Mouse (Mus musculus) c-Kit-negative CD71-positive TER-119-positive erythroid progenitor cells, embryonic 14.5 days (primary cell): Measurements from ENCODE around the gene Sik3.
"Not testable (repeated sequence)": the region's sequence is repeated elsewhere in the genome, so short reads cannot be mapped to it uniquely, and the experiment has no call there.

ENCODE experiments used
- DNase-seq: peaks from one replicate; pipeline ENCODE4 v3.0.0-alpha.2; 2013; ENCODE audit warnings: low read depth, low spot score

Gene Sik3

GRCm38 (mm10) chr9:46150890-46151703, 138.5 kb downstream of the Sik3 start:
- no peak for DNase-seq

DNA sequence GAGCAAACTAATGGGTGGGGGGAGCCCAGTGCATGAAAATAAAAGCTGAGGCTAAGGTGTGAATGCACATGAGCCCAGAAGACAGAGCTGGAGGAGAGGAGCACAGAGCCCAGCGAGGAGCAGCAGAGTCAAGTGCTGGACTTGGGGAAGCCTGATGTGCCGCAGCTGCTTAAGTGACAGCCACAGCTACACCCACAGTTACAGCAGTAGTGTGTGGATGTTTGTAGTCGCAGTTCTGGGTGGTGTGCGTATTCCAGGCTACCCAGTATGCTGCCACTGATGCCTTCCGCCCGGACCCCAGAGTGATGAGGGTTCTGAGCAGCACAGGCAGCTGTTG, 139.1 kb downstream of the Sik3 start:
- DNase-seq: no peak

GRCm38 (mm10) chr9:46152067-46153015, 139.7 kb downstream of the Sik3 start:
- no peak for DNase-seq

DNA sequence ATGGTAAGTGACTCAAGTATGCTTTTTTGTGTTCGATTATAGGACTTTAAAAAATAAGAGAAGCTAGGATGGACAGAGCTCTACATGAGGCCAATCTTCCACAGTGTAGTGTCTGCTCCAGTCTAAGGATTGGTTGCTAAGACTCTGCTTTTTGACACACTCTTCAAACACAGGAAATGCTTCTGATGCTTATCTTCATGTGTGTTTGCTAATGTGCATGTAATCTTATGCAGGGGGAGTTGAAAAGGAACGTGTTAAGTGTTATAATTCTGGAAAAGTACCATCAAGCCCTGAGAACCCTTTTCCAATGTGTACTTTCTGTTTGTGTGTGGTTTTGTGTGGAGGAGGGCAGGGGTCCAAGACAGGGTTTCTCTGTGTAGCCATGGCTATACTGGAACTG, 141.8 kb downstream of the Sik3 start:
- no peak for DNase-seq

- DNase-seq: no peak
Observed at GRCm38 (mm10) chr9:46155026-46155425, 142.4 kb downstream of the Sik3 start.

DNA sequence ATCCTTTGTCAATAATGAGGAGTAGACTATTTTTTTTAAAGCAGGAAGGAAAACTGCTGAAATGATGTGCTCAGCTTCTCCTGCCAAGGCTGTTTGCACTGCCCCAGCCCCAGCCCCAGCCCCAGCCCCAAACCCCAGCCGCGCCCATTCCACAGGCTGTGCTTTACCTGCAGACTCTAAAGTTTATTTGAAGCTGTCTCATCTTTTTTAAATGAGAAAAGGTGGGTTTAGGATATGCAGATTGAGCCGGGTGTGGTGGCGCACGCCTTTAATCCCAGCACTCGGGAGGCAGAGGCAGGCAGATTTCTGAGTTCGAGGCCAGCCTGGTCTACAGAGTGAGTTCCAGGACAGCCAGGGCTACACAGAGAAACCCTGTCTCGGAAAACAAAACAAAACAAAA, 143.2 kb downstream of the Sik3 start:
- DNase-seq: not testable (repeated sequence)

DNA sequence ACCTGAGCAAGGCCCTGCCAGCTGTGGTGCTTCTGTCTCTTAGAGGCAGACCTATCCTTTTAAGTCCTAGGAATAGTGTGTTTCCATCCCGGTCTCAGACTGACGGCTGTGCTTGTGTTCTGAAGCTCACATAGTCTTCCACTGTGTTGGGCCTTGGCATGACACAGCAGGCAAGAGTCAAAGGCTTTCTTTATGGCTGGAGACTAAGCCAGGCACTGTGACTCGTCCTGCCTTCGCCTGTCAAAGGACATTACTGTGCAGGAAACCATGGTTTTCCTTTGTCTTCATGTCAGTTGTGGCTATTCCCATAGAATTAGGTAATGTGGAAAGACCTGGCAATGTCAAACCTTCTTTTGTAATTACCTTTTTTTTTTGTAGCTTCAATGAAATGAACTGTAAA, 144.1 kb downstream of the Sik3 start:
- no peak for DNase-seq

DNA sequence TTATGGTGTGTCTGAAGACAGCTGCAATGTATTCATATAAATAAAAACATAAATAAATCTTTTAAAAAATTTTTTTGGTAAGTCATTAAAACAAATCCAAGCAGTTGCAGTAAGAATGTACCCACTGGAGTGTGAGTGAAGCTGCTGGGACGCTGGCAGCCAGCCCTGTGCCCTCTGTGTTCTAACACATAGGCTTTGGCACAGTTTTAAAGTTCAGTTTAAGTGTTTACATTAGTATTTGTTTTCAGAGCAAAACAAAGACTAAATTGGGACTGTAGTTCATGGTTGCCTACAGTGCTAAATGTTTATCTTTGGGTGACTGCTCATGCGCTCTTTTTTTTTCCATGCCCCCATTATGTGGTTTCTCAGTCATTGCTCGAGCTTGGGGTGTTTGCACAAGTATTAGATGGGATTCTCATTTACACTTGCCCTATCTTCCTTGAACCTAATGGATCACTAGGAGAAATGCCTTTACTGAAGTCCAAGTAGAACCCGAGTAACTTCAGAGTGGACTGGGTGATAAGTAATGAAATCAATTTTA, 145.7 kb downstream of the Sik3 start:
- DNase-seq: no peak

DNA sequence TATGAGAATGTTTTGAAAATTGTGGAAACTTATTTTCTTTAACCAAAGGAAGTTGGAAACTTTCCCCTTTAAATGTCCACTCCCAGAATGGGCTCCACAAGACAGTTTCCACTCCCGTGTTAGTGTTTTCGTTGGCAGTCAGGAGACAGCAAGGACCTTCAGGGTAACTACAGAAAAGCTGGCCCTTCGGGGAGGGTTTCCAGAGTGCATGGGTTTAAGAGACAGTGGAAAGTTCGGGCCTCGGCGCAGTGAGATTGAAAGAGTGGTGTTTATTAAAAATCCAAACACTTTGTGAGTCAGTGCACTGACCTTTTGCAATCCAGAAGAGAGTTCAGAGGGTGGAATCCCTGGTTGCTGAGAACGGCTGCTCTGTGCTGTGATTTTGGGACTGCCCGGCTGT, 150.8 kb downstream of the Sik3 start:
- no peak for DNase-seq

- no peak for DNase-seq
Observed at GRCm38 (mm10) chr9:46168802-46169201, 156.2 kb downstream of the Sik3 start.

- DNase-seq: no peak
Observed at GRCm38 (mm10) chr9:46172251-46172650, 159.6 kb downstream of the Sik3 start.

- DNase-seq: no peak
Observed at GRCm38 (mm10) chr9:46172953-46173352, 160.3 kb downstream of the Sik3 start.

DNA sequence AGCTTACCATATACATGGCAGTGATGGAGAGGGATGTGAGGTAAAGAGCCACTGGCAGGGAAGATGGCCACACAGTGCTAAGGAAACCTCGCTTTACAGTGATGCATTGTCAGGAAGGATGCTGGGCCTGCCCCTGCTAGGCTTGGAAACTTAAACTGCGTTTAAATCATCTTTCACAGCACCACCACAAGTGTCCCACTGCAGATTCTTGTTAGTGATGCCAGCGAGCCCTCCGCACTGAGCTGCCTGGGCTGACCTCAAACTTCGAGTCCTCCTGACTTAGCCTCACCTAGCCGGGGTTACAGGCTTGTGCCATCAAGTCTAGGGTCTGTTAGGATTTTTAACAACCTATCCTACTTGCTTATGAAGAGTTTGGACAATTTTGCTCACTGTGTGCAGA, 161.3 kb downstream of the Sik3 start:
- DNase-seq: no peak

- no peak for DNase-seq
Observed at GRCm38 (mm10) chr9:46174770-46175294, 162.2 kb downstream of the Sik3 start.

DNA sequence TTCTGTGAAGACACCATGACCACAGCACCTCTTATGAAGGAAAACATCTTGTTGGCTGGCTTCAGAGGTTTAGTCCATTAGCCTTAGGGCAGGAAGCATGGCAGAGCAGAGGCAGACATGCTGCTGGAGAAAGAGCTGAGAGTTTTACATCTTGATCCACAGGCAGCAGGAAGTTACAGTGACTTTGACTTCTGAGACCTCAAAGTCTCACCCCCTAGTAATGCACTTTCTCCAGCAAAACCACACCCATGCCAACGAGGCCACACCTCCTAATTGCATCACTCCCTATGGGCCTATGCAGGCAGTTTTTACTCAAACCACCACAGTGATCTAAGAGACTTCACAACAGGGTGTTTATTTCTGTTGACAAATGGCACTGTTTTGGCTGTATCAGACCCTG, 162.7 kb downstream of the Sik3 start:
- DNase-seq: no peak

DNA sequence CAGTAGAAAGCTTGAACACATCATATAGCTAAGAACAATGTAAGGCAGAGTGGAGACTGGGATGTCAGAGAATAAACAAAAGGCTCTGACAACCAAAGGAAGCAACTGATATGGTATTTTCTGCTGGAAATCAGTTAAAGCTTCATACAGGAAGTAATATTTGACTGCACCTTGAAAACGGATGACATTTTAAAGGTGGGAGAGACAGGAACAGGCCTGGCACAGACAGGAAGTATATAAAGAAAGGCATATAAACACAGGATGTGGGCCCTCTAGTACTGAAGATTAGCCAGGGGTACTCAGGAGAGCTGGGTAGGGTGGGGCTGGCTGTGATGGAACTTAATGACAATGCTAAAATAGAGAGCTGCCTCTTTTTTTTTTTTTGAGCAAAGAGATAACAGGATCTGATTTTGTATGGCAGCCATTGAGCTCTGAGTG, 163.3 kb downstream of the Sik3 start:
- no peak for DNase-seq

- DNase-seq: no peak
Observed at GRCm38 (mm10) chr9:46176613-46177012, 164.0 kb downstream of the Sik3 start.

DNA sequence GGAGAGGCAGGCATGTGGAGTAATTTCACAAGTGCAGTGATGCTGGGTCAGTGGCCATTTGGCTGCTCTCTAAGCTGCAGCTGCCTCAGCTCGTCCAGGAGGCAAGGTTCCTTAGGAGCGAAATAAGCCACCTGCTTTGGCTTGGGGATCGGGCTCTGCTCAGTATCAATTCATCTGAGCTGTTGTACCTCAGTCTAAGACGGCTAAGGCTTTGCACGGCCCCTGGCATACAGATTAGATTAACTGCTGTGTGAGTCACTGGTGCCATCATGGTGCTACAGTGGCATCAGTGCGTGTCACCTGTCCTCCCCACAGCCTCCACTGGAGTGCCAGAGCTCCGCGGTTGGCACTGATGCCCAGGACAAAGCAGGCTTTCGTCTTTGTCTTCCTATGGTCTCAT, 166.0 kb downstream of the Sik3 start:
- DNase-seq: no peak

DNA sequence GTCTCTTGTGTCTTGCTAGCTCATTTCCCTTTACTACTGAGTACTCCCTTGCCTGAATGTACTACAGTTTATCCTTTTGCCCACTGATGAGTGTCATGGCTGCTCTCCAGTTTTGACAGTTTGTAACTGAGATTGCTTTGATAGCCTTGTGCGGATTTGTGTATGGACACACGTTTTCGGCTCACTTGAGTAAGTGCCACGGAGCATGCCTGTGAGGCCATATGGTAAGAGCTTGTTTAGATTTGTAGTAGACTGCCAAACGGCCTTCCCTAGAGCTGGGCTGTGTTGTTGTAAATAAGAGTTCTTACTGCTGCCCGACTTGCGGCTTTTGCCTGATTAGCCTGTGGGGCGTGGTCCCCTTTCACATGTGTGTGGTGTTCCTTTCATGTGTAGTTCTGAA, 168.7 kb downstream of the Sik3 start:
- no peak for DNase-seq

DNA sequence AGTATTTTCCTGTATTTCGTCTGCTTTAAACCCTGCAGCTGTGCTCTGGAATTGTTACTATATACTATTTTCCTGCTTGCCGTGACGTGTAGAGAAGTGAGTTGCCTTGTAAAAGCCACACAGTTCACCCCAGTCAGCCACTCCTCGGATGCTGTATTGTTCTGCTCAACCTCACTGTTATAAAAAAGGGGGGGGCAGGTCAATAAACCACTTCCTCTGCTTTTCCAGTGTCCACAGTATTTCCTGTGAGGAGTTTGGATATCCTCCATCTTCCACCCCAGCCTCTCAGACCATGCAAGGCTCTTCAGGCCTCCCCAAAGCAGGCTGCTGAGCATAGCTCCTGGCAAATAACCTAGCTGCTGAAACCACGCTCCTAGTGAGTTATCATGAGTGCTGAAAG, 171.9 kb downstream of the Sik3 start:
- no peak for DNase-seq

GRCm38 (mm10) chr9:46185191-46185590, 172.6 kb downstream of the Sik3 start:
- DNase-seq: no peak

GRCm38 (mm10) chr9:46186387-46186786, 173.8 kb downstream of the Sik3 start:
- no peak for DNase-seq
